Mouse (Mus musculus): ENCODE measurements around the gene E2f6.

E2f6 gene

GRCm38 (mm10) chr12:16847204-16847792, 36.5 kb downstream of the E2f6 start:
- DNase-seq (ENCODE audit: low read depth, low spot score): no peak

GRCm38 (mm10) chr12:16848501-16848900, 37.7 kb downstream of the E2f6 start:
- DNase-seq (ENCODE audit: low read depth, low spot score): no peak

- DNase-seq (ENCODE audit: low read depth, low spot score): no peak
These were observed 39.1 kb downstream of the E2f6 start for GRCm38 (mm10) chr12:16849821-16850220.

GRCm38 (mm10) chr12:16850431-16851375, 39.9 kb downstream of the E2f6 start:
- no peak for DNase-seq (ENCODE audit: low read depth, low spot score)

- no peak for DNase-seq (ENCODE audit: low read depth, low spot score)
These were observed 42.8 kb downstream of the E2f6 start for GRCm38 (mm10) chr12:16853431-16854165.

- no peak for DNase-seq (ENCODE audit: low read depth, low spot score)
These were observed 45.0 kb downstream of the E2f6 start for GRCm38 (mm10) chr12:16855632-16856305.

- no peak for DNase-seq (ENCODE audit: low read depth, low spot score)
These were observed 45.5 kb downstream of the E2f6 start for GRCm38 (mm10) chr12:16856306-16856679.

- DNase-seq (ENCODE audit: low read depth, low spot score): no peak
These were observed 47.3 kb downstream of the E2f6 start for GRCm38 (mm10) chr12:16858081-16858480.

- no peak for DNase-seq (ENCODE audit: low read depth, low spot score)
These were observed 49.0 kb downstream of the E2f6 start for GRCm38 (mm10) chr12:16859781-16860180.

GRCm38 (mm10) chr12:16860533-16860932, 49.8 kb downstream of the E2f6 start:
- DNase-seq (ENCODE audit: low read depth, low spot score): no peak

GRCm38 (mm10) chr12:16860961-16861360, 50.2 kb downstream of the E2f6 start:
- no peak for DNase-seq (ENCODE audit: low read depth, low spot score)

- DNase-seq (ENCODE audit: low read depth, low spot score): no peak
These were observed 53.7 kb downstream of the E2f6 start for GRCm38 (mm10) chr12:16864477-16864876.

GRCm38 (mm10) chr12:16865871-16866270, 55.1 kb downstream of the E2f6 start:
- no peak for DNase-seq (ENCODE audit: low read depth, low spot score)

- DNase-seq (ENCODE audit: low read depth, low spot score): no peak
These were observed 55.7 kb downstream of the E2f6 start for GRCm38 (mm10) chr12:16866460-16866859.

GRCm38 (mm10) chr12:16867306-16867705, 56.5 kb downstream of the E2f6 start:
- DNase-seq (ENCODE audit: low read depth, low spot score): no peak

- no peak for DNase-seq (ENCODE audit: low read depth, low spot score)
These were observed 57.9 kb downstream of the E2f6 start for GRCm38 (mm10) chr12:16868618-16869017.

GRCm38 (mm10) chr12:16869091-16869778, 58.5 kb downstream of the E2f6 start:
- DNase-seq (ENCODE audit: low read depth, low spot score): no peak

GRCm38 (mm10) chr12:16869870-16870404, 59.2 kb downstream of the E2f6 start:
- no peak for DNase-seq (ENCODE audit: low read depth, low spot score)

- no peak for DNase-seq (ENCODE audit: low read depth, low spot score)
These were observed 59.8 kb downstream of the E2f6 start for GRCm38 (mm10) chr12:16870405-16871068.

- no peak for DNase-seq (ENCODE audit: low read depth, low spot score)
These were observed 61.2 kb downstream of the E2f6 start for GRCm38 (mm10) chr12:16872006-16872405.
